Mouse (Mus musculus) liver, postnatal 0 days (tissue): ENCODE measurements around the gene Nr1d1.

Experiments used
- CTCF ChIP-seq: sonication (generic); IDR thresholded peaks from 2 replicates; pipeline ENCODE4 v1.5.1; 2016; ENCODE audit warnings: antibody characterized with exemption, low read depth
- EP300 ChIP-seq: IDR thresholded peaks from 2 replicates; pipeline ENCODE4 v1.6.1; 2016; ENCODE audit warnings: antibody characterized with exemption, low read depth, mild to moderate bottlenecking

DNA sequence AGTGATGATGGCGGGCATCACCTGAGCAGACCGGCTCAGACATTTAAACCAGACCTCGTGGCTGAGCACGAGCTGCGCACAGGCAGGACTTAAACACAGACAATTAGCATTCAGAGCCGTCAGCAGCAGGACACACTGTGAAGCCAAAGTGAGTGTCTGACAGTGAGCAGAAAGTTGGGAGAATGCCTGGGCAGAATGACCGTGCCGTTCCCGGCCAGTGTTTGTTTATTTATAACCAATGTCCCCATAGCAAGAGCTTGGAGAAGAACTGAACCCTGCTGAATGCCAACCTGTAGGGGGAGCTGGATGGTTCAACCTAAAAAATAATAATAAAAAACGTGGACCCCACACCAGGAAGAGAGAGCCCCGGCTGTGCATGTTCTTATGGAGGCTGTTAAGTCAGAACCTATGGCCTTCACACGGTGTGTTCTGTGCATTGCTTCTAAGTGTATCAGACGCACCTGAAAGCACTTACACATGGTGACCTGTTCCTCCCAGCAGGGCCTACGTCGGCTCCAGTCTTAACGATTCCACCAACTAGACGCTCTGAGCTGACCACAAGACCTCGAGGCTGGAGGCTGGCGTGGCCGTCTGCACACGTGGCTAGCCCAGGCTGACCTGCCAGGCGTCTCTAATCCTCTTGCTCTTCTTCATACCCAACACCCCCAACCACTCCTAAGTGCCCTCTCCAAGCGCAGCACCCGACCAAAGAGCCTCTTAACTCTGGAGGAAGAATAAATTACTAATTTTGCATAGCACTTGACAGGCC is 53.5 kb downstream of the Nr1d1 start:
- TF ChIP-seq CTCF (peak; percentile 54), EP300 (no peak)
